Mouse (Mus musculus): Measurements from ENCODE around the gene Dlgap1. TPM values are rescaled to one million over a fixed set of nuclear protein-coding genes. Genes with fewer than 3 reads are reported as not detected.

The Dlgap1 gene
- total RNA-seq, 2 experiments from 2014 or later = 0.33 to 0.78 TPM

- peak; percentile 78 for DNase-seq
- intact Hi-C loops (cut with DNase I) = no loop called here
Measured at GRCm38 (mm10) chr17:70850233-70850995, 881.5 kb downstream of the Dlgap1 start.

- intact Hi-C loops (cut with DNase I) = no loop called here
- DNase-seq = peak; percentile 64 to 80
Measured at GRCm38 (mm10) chr17:70850996-70851991, 882.4 kb downstream of the Dlgap1 start.

- intact Hi-C loops (cut with DNase I) = no loop called here
Measured at GRCm38 (mm10) chr17:70852011-70852685, 883.3 kb downstream of the Dlgap1 start.

GRCm38 (mm10) chr17:70852686-70853386, 884.0 kb downstream of the Dlgap1 start:
- peak; percentile 86 for DNase-seq
- intact Hi-C loops (cut with DNase I) = no loop called here

More at GRCm38 (mm10) chr17:70852011-70852685, 883.3 kb downstream of the Dlgap1 start:
- peak; percentile 62 for DNase-seq

- intact Hi-C loops (cut with DNase I) = no loop called here
Measured at GRCm38 (mm10) chr17:70853436-70853905, 884.6 kb downstream of the Dlgap1 start, which contains the start of gene Tgif1. Gene Tgif1, minus strand, starts transcription at chr17:70853546.

GRCm38 (mm10) chr17:70854021-70854420, 885.1 kb downstream of the Dlgap1 start:
- intact Hi-C loops (cut with DNase I) = no loop called here

More at GRCm38 (mm10) chr17:70853436-70853905, 884.6 kb downstream of the Dlgap1 start, which contains the start of gene Tgif1:
- peak; percentile 55 to 65 for DNase-seq

GRCm38 (mm10) chr17:70856871-70857415, 888.1 kb downstream of the Dlgap1 start:
- DNase-seq = no peak
- intact Hi-C loops (cut with DNase I) = no loop called here

More at GRCm38 (mm10) chr17:70854021-70854420, 885.1 kb downstream of the Dlgap1 start:
- DNase-seq = no peak

- intact Hi-C loops (cut with DNase I) = no loop called here
- DNase-seq = no peak
Measured at GRCm38 (mm10) chr17:70858814-70859213, 889.9 kb downstream of the Dlgap1 start.

GRCm38 (mm10) chr17:70864117-70864516, 895.2 kb downstream of the Dlgap1 start:
- no peak for DNase-seq
- intact Hi-C loops (cut with DNase I) = no loop called here

- intact Hi-C loops (cut with DNase I) = no loop called here
- no peak for DNase-seq
Measured at GRCm38 (mm10) chr17:70864645-70865044, 895.8 kb downstream of the Dlgap1 start.

- no peak for DNase-seq
- intact Hi-C loops (cut with DNase I) = no loop called here
Measured at GRCm38 (mm10) chr17:70865060-70865604, 896.3 kb downstream of the Dlgap1 start.

GRCm38 (mm10) chr17:70866029-70866428, 897.2 kb downstream of the Dlgap1 start:
- intact Hi-C loops (cut with DNase I) = no loop called here

GRCm38 (mm10) chr17:70866538-70867114, 897.8 kb downstream of the Dlgap1 start:
- intact Hi-C loops (cut with DNase I) = no loop called here
- DNase-seq = no peak

More at GRCm38 (mm10) chr17:70866029-70866428, 897.2 kb downstream of the Dlgap1 start:
- no peak for DNase-seq

- no peak for DNase-seq
- intact Hi-C loops (cut with DNase I) = no loop called here
Measured at GRCm38 (mm10) chr17:70868577-70869229, 899.8 kb downstream of the Dlgap1 start.

GRCm38 (mm10) chr17:70870581-70870980, 901.7 kb downstream of the Dlgap1 start:
- intact Hi-C loops (cut with DNase I) = no loop called here
- DNase-seq = no peak

All from heart, postnatal 36 days (tissue).